Mouse (Mus musculus): ENCODE measurements around the gene Cnpy1. TPM values are rescaled to one million over a fixed set of nuclear protein-coding genes. Genes with fewer than 3 reads are reported as not detected.
A peak's percentile ranks its signal among the peaks of the same experiment; 100 is the strongest.

The Cnpy1 gene
- polyA plus RNA-seq, 1 experiment from 2014 or later, result 0.95 TPM

- H3K36me3 ChIP-seq, result no peaks in the 10 kb centered on the region
- WGBS, result under 1% methylated on average over 31 of the region's 31 CpGs
- ATAC-seq (ENCODE audit: insufficient number of reproducible peaks, insufficient read depth, low FRiP score, low TSS enrichment), result no peak
These were observed 87.1 kb downstream of the Cnpy1 start for GRCm38 (mm10) chr5:28158308-28159071.

DNA sequence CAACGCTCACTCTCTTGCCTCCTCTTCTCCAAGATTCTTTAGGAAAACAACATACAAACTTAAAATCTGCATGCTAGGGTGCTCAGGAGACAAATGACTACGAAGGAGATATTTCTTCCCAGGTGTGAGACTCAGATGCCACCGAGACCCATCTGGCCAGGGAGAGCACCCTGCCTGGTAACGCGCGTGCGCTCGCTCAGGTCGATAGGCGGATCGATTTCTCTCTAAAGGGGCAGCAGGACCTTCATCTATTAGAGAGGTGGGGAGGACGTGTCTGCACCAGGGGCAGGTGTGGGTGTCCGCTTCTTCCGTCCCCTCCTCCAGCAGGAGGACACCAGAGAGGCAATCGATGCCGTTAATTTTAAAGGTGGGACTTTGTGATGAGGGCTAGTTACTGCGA, 87.8 kb downstream of the Cnpy1 start:
- H3K36me3 ChIP-seq, result no peaks in the 10 kb centered on the region
- H3K27ac ChIP-seq, result no peak overlapping the region
- ATAC-seq (ENCODE audit: insufficient number of reproducible peaks, insufficient read depth, low FRiP score, low TSS enrichment), result no peak
- H3K27me3 ChIP-seq, result peaks cover 97% of the 10 kb centered on the region
- H3K4me3 ChIP-seq, result peak overlapping the region; percentile 4; the same call in 1 of the 2 replicates
- H3K9ac ChIP-seq, result no peak overlapping the region
- no peaks in the 10 kb centered on the region for H3K4me1 ChIP-seq
- under 1% methylated on average over 17 of the region's 17 CpGs for WGBS
- H3K4me2 ChIP-seq (replicated peaks), result 0 out of 2 replicates have a peak overlapping the region, but pooled peaks have one; percentile 16
- no peaks in the 10 kb centered on the region for H3K9me3 ChIP-seq

More at GRCm38 (mm10) chr5:28158308-28159071, 87.1 kb downstream of the Cnpy1 start:
- no peak overlapping the region for H3K9ac ChIP-seq
- H3K4me2 ChIP-seq (replicated peaks), result 0 out of 2 replicates have a peak overlapping the region, but pooled peaks have one; percentile 16
- no peaks in the 10 kb centered on the region for H3K4me1 ChIP-seq
- no peak overlapping the region for H3K27ac ChIP-seq
- H3K4me3 ChIP-seq, result peak overlapping the region; percentile 4
- no peaks in the 10 kb centered on the region for H3K9me3 ChIP-seq
- H3K27me3 ChIP-seq, result peaks cover 97% of the 10 kb centered on the region

DNA sequence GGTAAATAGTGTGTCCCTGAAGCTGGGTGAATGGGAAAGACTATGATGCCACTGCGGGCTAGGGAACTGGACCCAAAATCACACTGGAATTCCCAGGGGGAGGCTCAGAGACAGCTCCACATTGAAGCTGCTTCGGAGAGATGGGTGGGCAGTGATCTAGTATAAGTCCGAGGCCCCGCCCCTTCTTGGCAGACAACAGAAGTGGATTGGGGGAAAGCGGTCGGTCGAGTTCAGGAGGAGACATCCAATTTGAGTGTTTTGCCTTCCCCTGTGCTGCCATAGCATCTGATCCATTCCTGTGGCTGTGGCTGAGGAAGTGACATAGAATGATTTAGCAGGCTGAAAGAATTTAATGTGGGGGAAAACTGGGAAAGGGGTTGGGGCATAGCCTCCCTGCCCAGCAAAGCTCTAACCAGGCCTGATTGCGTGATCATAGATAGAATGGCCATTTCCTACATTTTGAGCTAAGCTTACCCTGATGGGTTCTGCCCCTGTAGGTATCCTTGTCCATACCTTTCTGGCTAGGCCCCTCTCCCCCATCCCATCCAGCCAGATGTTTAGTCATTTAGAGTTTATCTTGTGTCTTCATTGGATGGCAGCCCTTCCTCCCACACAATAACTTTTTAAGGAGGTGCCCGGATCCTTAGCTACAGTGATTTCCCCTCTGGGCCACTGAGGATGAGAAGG, 88.4 kb downstream of the Cnpy1 start:
- H3K27me3 ChIP-seq, result peaks cover 97% of the 10 kb centered on the region
- WGBS, result 3% methylated on average over 9 of the region's 9 CpGs
- ATAC-seq (ENCODE audit: insufficient number of reproducible peaks, insufficient read depth, low FRiP score, low TSS enrichment), result no peak
- H3K4me1 ChIP-seq, result no peaks in the 10 kb centered on the region
- no peak overlapping the region for H3K9ac ChIP-seq
- no peak overlapping the region for H3K4me2 ChIP-seq (replicated peaks)
- no peaks in the 10 kb centered on the region for H3K9me3 ChIP-seq
- H3K36me3 ChIP-seq, result no peaks in the 10 kb centered on the region
- no peak overlapping the region for H3K4me3 ChIP-seq
- H3K27ac ChIP-seq, result no peak overlapping the region

Other genes with a start within 250 kb of the Cnpy1 start
- 64.3 and 73.5 TPM in 2 replicates for gene Insig1, start 174.4 kb downstream of the Cnpy1 start, polyA plus RNA-seq (2016; fragmentation: Nextera tagmentation; extraction: Ambion mirVana)
- not detected in 2 replicates for gene En2, start 80.1 kb downstream of the Cnpy1 start, polyA plus RNA-seq (2016; fragmentation: Nextera tagmentation; extraction: Ambion mirVana)
- 16.0 and 17.6 TPM in 2 replicates for gene Rbm33, start 71.3 kb upstream of the Cnpy1 start, polyA plus RNA-seq (2016; fragmentation: Nextera tagmentation; extraction: Ambion mirVana)
- 1.5 and 1.6 TPM in 2 replicates for gene Shh, start 221.4 kb upstream of the Cnpy1 start, polyA plus RNA-seq (2016; fragmentation: Nextera tagmentation; extraction: Ambion mirVana)